Mouse (Mus musculus) testis, adult 2 months (tissue): ENCODE measurements at regions not wholly inside any gene's neighbourhood (a gene's known extent, or its start where the extent isn't known, plus 50 kb on each side); places are given as distances from the start of the nearest gene placed in this dataset.

Source experiments
- CTCF ChIP-seq: fragments of 200-500 bp; IDR thresholded peaks from 2 replicates; pipeline ENCODE4 v1.5.1; 2012; ENCODE audit warnings: low read depth, mild to moderate bottlenecking, inconsistent platforms, low read length, moderate library complexity; ENCODE audit not compliant: control insufficient read depth, insufficient read depth, insufficient replicate concordance
- POLR2A ChIP-seq: fragments of 200-500 bp; IDR thresholded peaks from 2 replicates; pipeline ENCODE4 v1.6.1; 2012; ENCODE audit warnings: low read depth, mild to moderate bottlenecking, inconsistent platforms, low read length, moderate library complexity; ENCODE audit not compliant: control insufficient read depth

- no peak for TF ChIP-seq CTCF
- no peak for TF ChIP-seq POLR2A
Observed at GRCm38 (mm10) chr12:54364381-54365095, 160.9 kb upstream of the Egln3 start.
